Mouse (Mus musculus): ENCODE results near the gene Mgat3.

Gene Mgat3

GRCm38 (mm10) chr15:80173001-80173771, at the start of gene Mgat3:
TSS of gene Mgat3 (plus strand) at chr15:80173721.
- DNase-seq (ENCODE audit: low spot score) = no peak

DNA sequence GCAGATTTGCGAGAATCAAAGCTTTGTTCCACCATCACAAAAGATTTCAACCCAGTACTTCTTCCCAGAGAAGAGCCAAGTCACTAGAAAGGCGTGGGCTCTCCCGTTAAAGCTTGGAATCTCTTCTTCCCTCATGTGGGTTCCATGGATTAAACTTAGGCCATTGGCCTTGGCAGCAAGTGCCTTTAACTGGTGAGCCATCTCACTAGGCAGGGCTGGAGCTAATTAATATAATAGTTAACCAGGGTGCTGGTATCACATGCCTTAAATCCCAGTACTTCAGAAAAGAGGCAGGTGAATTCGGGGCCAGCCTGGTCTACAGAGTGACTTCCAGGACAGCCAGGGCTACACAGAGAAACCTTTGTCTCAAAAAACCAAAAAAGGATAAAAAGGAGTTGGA, 48.9 kb upstream of the Mgat3 start:
- no peak for DNase-seq (ENCODE audit: low spot score)

GRCm38 (mm10) chr15:80127191-80127590, 46.3 kb upstream of the Mgat3 start:
- no peak for DNase-seq (ENCODE audit: low spot score)

GRCm38 (mm10) chr15:80129982-80130381, 43.5 kb upstream of the Mgat3 start:
- no peak for DNase-seq (ENCODE audit: low spot score)

DNA sequence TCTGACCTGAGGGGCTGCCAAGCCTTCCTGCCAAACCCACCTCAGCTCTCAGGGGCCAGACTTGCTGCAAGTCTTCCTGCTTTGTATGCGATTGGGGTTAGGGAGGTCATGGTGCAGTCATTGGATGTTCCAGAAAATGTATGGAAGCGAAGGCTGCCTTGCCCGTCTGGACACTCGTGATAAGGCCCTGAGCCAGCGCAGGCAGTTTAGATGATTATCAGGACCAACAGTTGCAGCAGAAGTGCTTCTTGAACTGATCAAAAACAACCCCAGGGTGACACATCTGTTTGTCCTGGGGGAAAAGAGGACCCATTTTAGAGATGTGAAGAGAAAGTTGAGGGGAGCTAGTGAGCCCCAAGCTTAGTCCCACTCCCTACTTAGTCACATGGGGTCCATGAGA, 42.8 kb upstream of the Mgat3 start:
- no peak for DNase-seq (ENCODE audit: low spot score)

- no peak for DNase-seq (ENCODE audit: low spot score)
These were observed 42.1 kb upstream of the Mgat3 start for GRCm38 (mm10) chr15:80131421-80131820.

DNA sequence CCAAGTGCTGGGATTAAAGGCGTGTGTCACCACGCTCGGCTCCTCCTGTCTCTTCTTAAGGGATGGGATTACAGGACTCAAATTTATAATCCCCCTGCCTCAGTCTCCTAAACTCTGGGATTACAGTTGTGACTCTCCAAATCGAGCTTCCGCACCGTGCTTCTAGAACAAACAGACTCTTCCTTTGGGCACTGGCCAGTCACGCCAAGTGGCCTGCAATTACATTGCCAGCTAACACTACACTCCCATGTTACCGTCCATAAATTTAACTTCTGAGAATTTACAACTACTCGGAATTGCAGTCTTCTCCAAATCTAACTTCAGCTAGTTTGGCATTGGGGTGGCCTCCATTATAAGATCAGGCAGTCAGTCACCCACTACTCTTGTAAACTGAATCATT, 41.1 kb upstream of the Mgat3 start:
- no peak for DNase-seq (ENCODE audit: low spot score)

DNA sequence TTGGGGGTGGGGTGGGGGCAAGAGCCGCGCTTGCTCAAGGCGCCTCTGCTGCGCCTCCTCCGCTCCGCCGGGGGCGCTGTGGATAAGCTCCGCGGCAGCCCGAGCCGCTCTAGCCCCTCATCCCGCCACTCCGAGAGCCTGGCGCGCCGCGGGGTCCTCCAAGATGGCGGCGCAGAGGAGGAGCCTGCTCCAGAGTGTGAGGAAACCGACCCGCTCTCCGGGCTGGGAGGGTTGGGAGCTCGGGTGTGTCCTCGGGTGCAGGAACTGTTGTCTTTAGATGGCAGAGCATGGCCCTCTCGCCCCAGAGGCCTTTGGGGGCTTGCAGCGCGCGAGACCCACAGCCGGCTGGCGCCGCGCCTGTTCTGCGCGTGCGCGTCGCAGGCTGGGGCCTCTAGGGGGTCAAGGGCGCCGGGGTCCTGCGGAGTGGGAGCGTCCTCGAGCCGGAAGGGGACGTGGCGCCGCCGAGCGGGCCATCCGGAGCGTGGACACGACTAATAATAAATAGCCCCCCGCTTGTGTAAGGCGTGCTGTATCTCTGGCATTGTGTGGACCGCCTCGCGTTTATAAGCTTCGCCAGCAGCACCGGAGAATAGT, 40.4 kb upstream of the Mgat3 start, which contains the start of gene Tab1:
TSS of gene Tab1 (plus strand) at position 135 of the 594 bp plus-strand sequence.
- peak; percentile 88 for DNase-seq (ENCODE audit: low spot score)

- DNase-seq (ENCODE audit: low spot score) = no peak
These were observed 39.7 kb upstream of the Mgat3 start for GRCm38 (mm10) chr15:80133682-80134449.

DNA sequence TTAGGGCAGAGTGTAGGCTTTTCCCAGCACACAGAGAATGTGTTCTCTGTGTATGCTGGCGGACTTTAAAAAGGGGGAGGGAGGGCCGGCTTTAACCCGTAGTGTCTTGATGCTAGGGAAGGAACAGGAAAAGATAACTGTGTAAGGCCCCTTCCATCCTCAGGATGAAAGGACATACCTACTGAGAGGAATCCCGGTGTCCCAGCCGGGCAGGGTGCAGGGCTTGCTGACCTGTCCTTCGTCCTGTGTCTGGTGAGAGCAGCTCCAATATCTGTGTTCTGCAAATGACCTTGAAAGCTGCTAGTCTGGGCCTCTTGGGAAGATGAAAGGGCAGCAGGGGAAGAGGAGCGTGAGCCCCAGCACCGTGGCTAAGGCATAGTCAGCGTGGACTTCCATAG, 39.1 kb upstream of the Mgat3 start:
- no peak for DNase-seq (ENCODE audit: low spot score)

DNA sequence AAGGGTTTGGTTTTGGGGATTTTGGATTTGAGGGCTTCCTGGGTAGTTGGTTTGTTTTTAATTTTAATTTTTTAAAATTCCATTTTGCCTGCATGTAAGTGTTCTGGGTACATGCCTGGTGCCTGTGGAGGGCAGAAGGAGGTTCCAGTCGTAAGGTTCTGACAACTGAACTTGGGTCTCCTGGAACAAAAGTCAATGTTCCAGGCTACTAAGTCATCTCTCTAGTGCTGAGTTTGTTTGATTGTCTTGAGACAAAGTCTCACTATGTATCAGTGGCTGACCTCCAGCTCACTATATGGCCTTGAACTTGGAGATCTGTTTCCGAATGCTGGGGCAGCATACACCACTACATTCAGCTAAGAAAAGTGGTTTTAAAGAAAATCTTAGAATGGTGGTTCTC, 38.0 kb upstream of the Mgat3 start:
- no peak for DNase-seq (ENCODE audit: low spot score)

DNA sequence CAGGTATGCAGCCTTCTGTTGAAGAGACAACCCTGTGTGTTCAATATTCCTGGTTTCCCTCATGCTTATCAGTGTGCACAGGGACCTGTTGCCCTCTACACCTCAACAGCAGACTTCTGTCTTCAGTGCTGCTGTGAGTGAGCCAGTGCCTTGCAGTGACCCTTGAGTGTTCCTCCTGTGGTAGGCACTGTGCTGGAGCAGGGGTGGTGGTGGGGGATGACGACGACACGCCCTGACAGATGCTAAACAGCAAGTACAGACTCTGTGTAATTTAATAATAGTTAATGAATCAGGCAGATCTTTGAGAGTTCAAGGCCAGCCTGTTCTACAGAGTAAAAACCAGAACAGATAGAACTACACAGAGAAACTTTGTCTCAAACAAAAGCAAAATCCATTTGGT, 36.9 kb upstream of the Mgat3 start:
- DNase-seq (ENCODE audit: low spot score) = no peak

DNA sequence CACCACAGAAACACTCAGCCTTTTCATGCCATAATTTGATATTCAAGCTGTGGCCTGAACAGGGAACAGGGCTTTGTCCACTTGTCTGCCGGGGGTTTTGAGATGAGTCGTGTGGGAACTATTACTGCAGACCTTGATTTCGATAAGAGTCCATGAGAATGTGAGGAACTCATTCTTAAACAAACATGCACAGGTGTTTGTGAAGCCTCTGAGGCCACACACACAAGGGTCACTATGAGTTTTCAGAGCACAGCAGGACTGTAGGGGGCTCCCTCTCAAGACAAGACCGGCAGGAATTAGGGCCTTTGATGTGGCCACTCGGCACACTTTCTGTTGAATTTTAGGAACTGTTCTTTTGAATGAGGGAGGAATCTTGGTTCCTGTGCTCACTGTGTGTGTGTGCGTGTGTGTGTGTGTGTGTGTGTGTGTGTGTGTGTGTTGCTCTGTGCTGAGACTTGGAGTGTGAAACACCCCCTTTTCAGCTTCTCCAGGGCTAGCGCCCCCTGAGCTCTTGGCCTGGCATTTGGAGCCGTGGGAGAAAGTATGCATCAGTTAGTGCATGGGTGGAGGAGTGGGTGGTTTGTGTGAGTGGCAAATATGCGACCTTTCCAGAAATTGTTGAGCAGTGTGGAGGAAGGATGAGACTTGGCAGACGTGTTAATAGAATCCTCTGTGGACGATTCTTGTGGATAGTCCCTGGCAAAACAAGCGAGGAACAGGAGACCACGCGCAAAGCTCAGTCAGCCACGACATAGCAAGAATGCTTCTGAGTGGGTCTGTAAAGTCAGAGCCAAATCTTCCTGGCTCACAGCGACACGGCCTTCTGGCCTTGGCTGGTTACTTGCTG, 35.4 kb upstream of the Mgat3 start:
- no peak for DNase-seq (ENCODE audit: low spot score)

GRCm38 (mm10) chr15:80140302-80140701, 33.2 kb upstream of the Mgat3 start:
- no peak for DNase-seq (ENCODE audit: low spot score)

DNA sequence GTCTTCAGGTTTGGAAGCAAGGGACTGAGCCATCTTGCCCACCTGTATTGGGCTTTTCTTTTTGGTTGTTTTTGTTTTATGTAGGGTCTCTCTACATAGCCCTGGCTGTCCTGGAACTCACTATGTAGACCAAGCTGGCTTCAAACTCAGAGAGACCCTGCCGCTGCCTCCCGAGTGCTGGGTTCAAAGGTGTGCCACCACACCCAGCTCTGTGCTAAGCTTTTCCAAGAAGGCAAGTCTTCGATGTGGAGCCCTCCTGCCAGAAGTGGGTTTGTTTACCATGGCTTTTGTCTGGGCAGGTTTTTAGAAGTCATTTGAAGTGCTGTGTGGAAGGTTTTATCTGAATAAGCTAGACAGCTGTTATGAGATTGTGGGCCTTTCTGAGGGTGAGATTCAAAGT, 32.6 kb upstream of the Mgat3 start:
- no peak for DNase-seq (ENCODE audit: low spot score)

GRCm38 (mm10) chr15:80142130-80142529, 31.4 kb upstream of the Mgat3 start:
- DNase-seq (ENCODE audit: low spot score) = no peak

DNA sequence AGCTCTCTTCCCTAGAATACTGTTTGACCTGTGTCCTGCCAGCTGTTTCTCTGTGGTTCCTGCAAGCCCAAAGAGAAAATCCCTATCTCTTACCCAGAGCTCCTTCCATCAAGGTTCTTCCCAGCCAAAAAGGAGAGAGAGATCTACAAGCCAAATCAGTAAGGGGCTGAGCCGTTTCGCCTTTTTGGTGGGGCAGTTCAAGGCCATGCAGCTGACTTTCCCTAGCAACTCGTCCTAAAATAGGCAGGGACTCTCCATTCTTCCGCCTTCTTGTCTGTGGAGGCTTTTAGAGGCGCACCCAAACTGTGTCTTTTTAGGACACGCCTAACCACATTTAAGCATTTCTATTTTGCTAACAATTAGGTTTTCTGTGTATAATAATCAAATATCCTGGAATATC, 29.8 kb upstream of the Mgat3 start:
- DNase-seq (ENCODE audit: low spot score) = no peak

DNA sequence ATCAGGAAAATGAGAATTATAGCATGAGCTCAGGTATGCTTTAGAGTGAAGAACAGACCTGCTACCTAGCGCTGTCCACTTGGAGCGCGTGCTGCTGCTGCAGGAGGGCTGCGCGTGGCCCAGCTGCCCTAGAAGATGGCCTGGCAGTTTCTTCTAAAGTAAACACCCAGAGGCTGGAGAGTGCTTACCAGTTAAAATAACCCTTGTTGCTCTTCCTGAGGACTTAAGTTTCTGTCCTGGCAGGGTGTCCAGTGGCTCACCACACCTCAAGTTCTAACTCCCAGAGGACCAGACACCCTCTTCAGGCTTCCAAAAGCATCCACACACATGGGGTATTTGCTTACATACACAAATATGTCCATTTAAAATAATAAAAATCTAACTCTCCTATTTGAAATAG, 28.1 kb upstream of the Mgat3 start:
- no peak for DNase-seq (ENCODE audit: low spot score)

DNA sequence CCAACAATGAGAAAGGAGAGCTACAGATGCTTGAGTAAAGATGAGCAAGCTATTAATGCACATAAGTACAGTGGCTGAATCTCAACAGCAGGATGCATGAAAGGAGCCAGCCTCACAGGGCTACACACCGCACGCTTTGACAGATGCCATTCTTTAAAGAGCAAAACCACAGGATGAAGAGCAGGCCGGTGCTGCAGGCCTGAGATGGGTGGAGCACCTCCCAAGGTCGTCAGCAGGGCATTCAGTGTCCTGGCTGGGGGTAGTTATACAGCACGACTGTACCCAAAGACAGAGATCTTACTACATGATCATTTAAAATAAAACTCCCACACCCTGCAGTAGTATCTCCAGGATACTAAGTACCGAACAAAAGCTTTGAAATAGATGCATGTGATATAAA, 27.4 kb upstream of the Mgat3 start:
- DNase-seq (ENCODE audit: low spot score) = no peak

GRCm38 (mm10) chr15:80147090-80147489, 26.4 kb upstream of the Mgat3 start:
- DNase-seq (ENCODE audit: low spot score) = no peak

GRCm38 (mm10) chr15:80147511-80147910, 26.0 kb upstream of the Mgat3 start:
- no peak for DNase-seq (ENCODE audit: low spot score)

DNA sequence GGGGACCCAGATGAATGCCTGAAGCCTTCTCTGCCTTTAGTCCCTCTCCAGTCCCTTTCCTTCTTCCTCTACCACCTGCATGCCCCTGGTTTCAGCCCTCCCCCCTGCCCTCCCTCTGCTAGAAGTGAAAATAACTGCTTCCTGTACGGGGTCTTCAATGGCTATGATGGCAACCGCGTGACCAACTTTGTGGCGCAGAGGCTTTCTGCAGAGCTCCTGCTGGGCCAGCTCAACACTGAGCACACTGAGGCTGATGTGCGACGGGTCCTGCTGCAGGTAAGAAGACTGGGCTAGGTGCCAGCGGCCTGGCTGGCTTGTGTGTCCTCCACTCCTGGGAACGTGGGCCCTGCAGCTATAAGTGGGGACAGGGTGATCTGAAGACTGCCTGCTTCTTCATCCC, 25.0 kb upstream of the Mgat3 start:
- DNase-seq (ENCODE audit: low spot score) = no peak

Data from ovary, postnatal 10 days (tissue).